Mouse (Mus musculus): Measurements from ENCODE around the gene Adora2b. TPM values are rescaled to one million over a fixed set of nuclear protein-coding genes. Genes with fewer than 3 reads are reported as not detected.

The Adora2b gene
- polyA plus RNA-seq, 1 experiment from 2014 or later = 5.1 TPM

DNA sequence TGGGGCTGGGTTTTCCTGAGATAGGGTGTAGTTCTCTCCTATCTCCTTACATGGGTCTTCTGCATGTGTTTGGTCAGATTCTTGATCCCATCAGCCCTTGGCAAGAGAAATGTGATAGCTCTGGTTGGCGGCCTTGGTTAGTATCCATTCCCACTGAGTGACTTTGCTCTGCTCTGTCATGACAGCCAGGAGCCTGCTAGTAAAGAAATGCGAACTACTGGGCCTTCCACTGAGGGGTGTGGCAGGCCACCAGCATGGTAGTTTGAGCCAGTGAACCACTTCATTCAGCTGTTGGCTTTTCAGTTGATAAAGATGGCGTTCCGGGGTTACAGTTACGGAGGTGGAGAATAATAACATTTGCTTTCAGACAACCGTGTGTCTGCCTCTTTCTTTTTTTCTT lies 50.1 kb downstream of the Adora2b start:
- Histone ChIP-seq H3K4me3 (no peak overlapping the region), H3K9me3 (replicated peaks) (no peaks in the 10 kb centered on the region), H3K9ac (no peak overlapping the region), H3K4me1 (peaks cover 5% of the 10 kb centered on the region; the same call in 1 of the 2 replicates), H3K27me3 (no peaks in the 10 kb centered on the region), H3K27ac (no peak overlapping the region), H3K4me2 (replicated peaks) (no peak overlapping the region), H3K36me3 (peaks cover 20% of the 10 kb centered on the region)
- 87% methylated on average over 6 of the region's 6 CpGs for WGBS
- no peak for ATAC-seq (ENCODE audit: low FRiP score)

DNA sequence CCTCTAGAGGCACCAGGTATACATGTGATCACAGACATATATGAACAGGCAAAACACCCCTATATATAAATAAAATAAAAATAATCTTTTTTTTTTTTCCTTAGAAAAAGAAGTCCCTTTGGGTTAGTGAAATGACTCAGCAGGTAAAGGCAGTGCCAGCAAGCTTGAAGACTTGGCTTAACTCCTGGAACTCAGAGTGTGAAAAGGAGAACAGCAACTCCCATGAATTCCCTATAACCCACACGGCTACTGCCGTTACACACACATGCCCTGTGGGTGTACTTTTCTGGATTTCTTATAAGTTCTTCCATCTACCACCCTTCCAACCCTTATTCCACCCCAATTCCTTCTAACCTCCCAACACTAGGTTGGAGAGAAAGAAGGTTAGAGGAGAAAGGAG lies 57.1 kb downstream of the Adora2b start:
- H3K9ac ChIP-seq = no peak overlapping the region
- H3K27me3 ChIP-seq = no peaks in the 10 kb centered on the region
- H3K4me2 ChIP-seq (replicated peaks) = no peak overlapping the region
- H3K36me3 ChIP-seq = peaks cover 18% of the 10 kb centered on the region; the same call in 1 of the 2 replicates
- WGBS = 95% methylated on average over 2 of the region's 2 CpGs
- no peak for ATAC-seq (ENCODE audit: low FRiP score)
- no peak overlapping the region for H3K4me3 ChIP-seq
- H3K9me3 ChIP-seq (replicated peaks) = no peaks in the 10 kb centered on the region
- H3K4me1 ChIP-seq = no peaks in the 10 kb centered on the region
- no peak overlapping the region for H3K27ac ChIP-seq

DNA sequence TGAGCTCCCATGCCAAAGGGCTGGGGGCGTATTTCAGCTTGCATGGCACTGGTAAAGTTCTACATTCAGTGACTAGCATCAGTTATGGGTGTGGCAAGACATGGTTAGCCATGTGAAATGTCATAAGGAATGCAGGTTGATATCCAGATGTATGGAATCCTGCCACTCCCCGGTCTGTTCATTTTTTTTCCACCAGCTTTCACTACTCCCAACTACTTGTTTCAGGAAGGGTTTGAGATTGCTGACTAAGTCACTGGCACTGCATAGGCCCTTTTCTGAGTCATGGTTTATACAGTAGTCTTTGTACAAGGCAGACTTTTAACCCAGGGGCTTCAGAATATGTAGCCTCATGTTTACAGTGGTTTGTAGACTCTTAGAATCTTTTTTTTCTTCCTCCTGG lies 60.5 kb downstream of the Adora2b start:
- no peaks in the 10 kb centered on the region for H3K4me1 ChIP-seq
- H3K9ac ChIP-seq = no peak overlapping the region
- H3K27me3 ChIP-seq = no peaks in the 10 kb centered on the region
- H3K36me3 ChIP-seq = peaks cover 37% of the 10 kb centered on the region
- H3K27ac ChIP-seq = no peak overlapping the region
- WGBS = 94% methylated on average over 2 of the region's 2 CpGs
- H3K4me3 ChIP-seq = no peak overlapping the region
- H3K9me3 ChIP-seq (replicated peaks) = no peaks in the 10 kb centered on the region
- no peak for ATAC-seq (ENCODE audit: low FRiP score)
- no peak overlapping the region for H3K4me2 ChIP-seq (replicated peaks)

DNA sequence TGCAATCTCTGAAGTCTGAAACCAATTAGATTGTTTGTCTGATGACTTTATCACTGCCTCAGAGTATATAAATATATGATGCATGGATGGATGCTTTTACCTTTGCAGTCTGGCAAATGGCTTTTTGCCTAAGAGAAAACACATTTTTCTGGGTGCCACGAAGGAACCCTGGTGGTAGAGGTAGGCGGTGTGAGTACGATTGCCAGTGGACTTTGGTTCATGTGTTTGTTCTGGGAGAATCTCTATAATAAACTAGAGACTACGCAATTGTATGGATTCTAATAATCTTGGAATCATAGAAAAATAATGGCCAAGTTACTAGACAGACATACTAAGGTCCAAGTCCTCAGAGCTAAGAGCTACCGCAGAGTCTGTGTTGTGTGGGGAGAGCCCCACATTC lies 66.2 kb downstream of the Adora2b start:
- Histone ChIP-seq H3K9me3 (replicated peaks) (no peaks in the 10 kb centered on the region), H3K27me3 (no peaks in the 10 kb centered on the region), H3K4me1 (no peaks in the 10 kb centered on the region), H3K27ac (no peak overlapping the region), H3K36me3 (peaks cover 73% of the 10 kb centered on the region), H3K4me3 (no peak overlapping the region), H3K9ac (no peak overlapping the region), H3K4me2 (replicated peaks) (no peak overlapping the region)
- ATAC-seq (ENCODE audit: low FRiP score) = no peak
- 95% methylated on average over 5 of the region's 5 CpGs for WGBS

Other genes with a start within 250 kb of the Adora2b start
- 17.1 TPM in 2 replicates for gene Zswim7, start 32.4 kb downstream of the Adora2b start, polyA plus RNA-seq (2016; fragmentation: Nextera tagmentation; extraction: Ambion mirVana)
- 33.8 and 36.1 TPM in 2 replicates for gene Ttc19, start 32.5 kb downstream of the Adora2b start, polyA plus RNA-seq (2016; fragmentation: Nextera tagmentation; extraction: Ambion mirVana)
- 10.5 and 10.7 TPM in 2 replicates for gene Pigl, start 209.5 kb downstream of the Adora2b start, polyA plus RNA-seq (2016; fragmentation: Nextera tagmentation; extraction: Ambion mirVana)
- 200 and 201 TPM in 2 replicates for gene Ncor1, start 209.6 kb downstream of the Adora2b start, polyA plus RNA-seq (2016; fragmentation: Nextera tagmentation; extraction: Ambion mirVana)